In genomic region chr1:106591180-106591774, GRCm38 (mm10) we compare ENCODE assay signal across 25 mouse cellular contexts.
DNase-seq lines count a peak whose midpoint lies in the region; ATAC-seq lines count a peak whose summit lies in the region.
"Had no signal": no experiment of that assay in that cellular context is flagged by ENCODE, and none has a peak within 500 bp of the region (broad histone marks: within the 10 kb centered on the region; RNA-seq: fewer than 3 reads in every experiment).

No protein-coding gene starts in this region.

- peak overlapping the region; percentile 33; the same call in 1 of the 2 replicates for H3K27ac ChIP-seq in stomach, embryonic 14.5 days (ENCODE audit: low read length)
- H3K27ac ChIP-seq: embryonic facial prominence, embryonic 10.5 days; forebrain, embryonic 13.5 days; gastrocnemius, adult 2 months; heart, embryonic 15.5 days; hindbrain, embryonic 10.5 days; hindbrain, embryonic 14.5 days had no signal

- ATAC-seq in stomach, embryonic 14.5 days (ENCODE audit: insufficient number of reproducible peaks, insufficient read depth, low FRiP score, low read depth) = peak; percentile 88
- ATAC-seq: activated CD4-positive, CD25-positive, alpha-beta regulatory T cell, adult 4 months; forebrain, embryonic 13.5 days; forebrain, postnatal 0 days; Patski had no signal

- H3K9ac ChIP-seq in stomach, embryonic 14.5 days (replicated peaks; ENCODE audit: low read depth, low read length) = no peak overlapping the region
- H3K9ac ChIP-seq: forebrain, embryonic 13.5 days; forebrain, postnatal 0 days; heart, embryonic 15.5 days; hindbrain, embryonic 14.5 days had no signal

- intact Hi-C loops in heart, postnatal 25 days (cut with DNase I) = no loop called here

- no peak overlapping the region for H3K4me3 ChIP-seq in stomach, embryonic 14.5 days (ENCODE audit: low read depth, low read length)
- H3K4me3 ChIP-seq: embryonic facial prominence, embryonic 10.5 days; forebrain, embryonic 13.5 days; gastrocnemius, adult 2 months; heart, embryonic 15.5 days; hindbrain, embryonic 10.5 days had no signal

- H3K4me1 ChIP-seq in stomach, embryonic 14.5 days (ENCODE audit: control insufficient read depth, insufficient read depth, low read length) = peaks cover 9% of the 10 kb centered on the region; the same call in 1 of the 2 replicates
- H3K4me1 ChIP-seq: embryonic facial prominence, embryonic 10.5 days; heart, embryonic 15.5 days had no signal

- 59% methylated on average over 2 of the region's 2 CpGs for WGBS in stomach, embryonic 14.5 days

- no peaks in the 10 kb centered on the region for H3K9me3 ChIP-seq in stomach, embryonic 14.5 days (ENCODE audit: control insufficient read depth, low read depth, low read length)
- H3K9me3 ChIP-seq: embryonic facial prominence, embryonic 10.5 days; forebrain, embryonic 13.5 days; heart, embryonic 15.5 days; hindbrain, embryonic 10.5 days had no signal

- no peaks in the 10 kb centered on the region for H3K27me3 ChIP-seq in stomach, embryonic 14.5 days (ENCODE audit: control insufficient read depth, insufficient read depth, low read length)
- H3K27me3 ChIP-seq: forebrain, embryonic 13.5 days; heart, embryonic 15.5 days; Patski had no signal

- H3K36me3 ChIP-seq in stomach, embryonic 14.5 days (ENCODE audit: control insufficient read depth, insufficient read depth, low read length) = no peaks in the 10 kb centered on the region
- H3K36me3 ChIP-seq: embryonic facial prominence, embryonic 10.5 days; heart, embryonic 15.5 days; hindbrain, embryonic 10.5 days had no signal

- no peak overlapping the region for H3K4me2 ChIP-seq in stomach, embryonic 14.5 days (replicated peaks; ENCODE audit: low read depth, low read length)
- H3K4me2 ChIP-seq: forebrain, embryonic 13.5 days; heart, embryonic 11.5 days; heart, embryonic 15.5 days; hindbrain, embryonic 14.5 days had no signal

- DNase-seq in heart, adult 11 months = peak; percentile 81
- no peak for DNase-seq in heart, postnatal 25 days (ENCODE audit: low spot score)
- DNase-seq in urinary bladder, postnatal 14 days (ENCODE audit: low spot score) = peak; percentile 34
- no peak for DNase-seq in urinary bladder, postnatal 4 days (ENCODE audit: low spot score in 2 of 2)
- no peak for DNase-seq in embryo, embryonic 11 days
- no peak for DNase-seq in kidney, adult 18-20 months
- DNase-seq in B cell, adult 2 months = no peak
- DNase-seq: adrenal gland, adult 2 months; adrenal gland, postnatal 25 days; cerebellum, adult 18-20 months; cerebellum, adult 9-11 months; cerebellum, postnatal 36 days; forebrain, postnatal 0 days; gastrocnemius, adult 2 months; gastrocnemius, postnatal 25 days; heart, postnatal 14 days had no signal

Comparison
In these comparisons a context has a peak if more than half of its experiments do, and no peak if none do; other contexts are left out.
1. DNase-seq: peak in heart, adult 11 months (single experiment) and urinary bladder, postnatal 14 days (single experiment); none in heart, postnatal 25 days (single experiment), urinary bladder, postnatal 4 days (0 of 2), embryo, embryonic 11 days (single experiment), kidney, adult 18-20 months (single experiment) and B cell, adult 2 months (0 of 2).